Mouse (Mus musculus) forebrain, embryonic 16.5 days (tissue): ENCODE measurements at regions not wholly inside any gene's neighbourhood (a gene's known extent, or its start where the extent isn't known, plus 50 kb on each side); places are given as distances from the start of the nearest gene placed in this dataset.

ENCODE experiments used
- ATAC-seq: fragments of 200-750 bp; cut with Nextera tagmentation; 2 replicates; pipeline ENCODE4 v1.8.0; 2017; ENCODE audit warnings: mild to moderate bottlenecking, moderate library complexity
- H3K27ac ChIP-seq: fragments of 300-500 bp; sonication (generic); 2 replicates; pipeline ENCODE4 v1.5.1; 2014; ENCODE audit warnings: low read length, control low read depth
- H3K27me3 ChIP-seq: fragments of 300-500 bp; sonication (generic); replicated peaks from 2 replicates; pipeline ENCODE4 v1.6.1; 2014; ENCODE audit warnings: low read length; ENCODE audit not compliant: control insufficient read depth, insufficient read depth
- H3K36me3 ChIP-seq: fragments of 300-500 bp; sonication (generic); 2 replicates; pipeline ENCODE4 v1.6.1; 2014; ENCODE audit not compliant: control insufficient read depth, insufficient read depth
- H3K4me1 ChIP-seq: fragments of 300-500 bp; sonication (generic); replicated peaks from 2 replicates; pipeline ENCODE4 v1.6.1; 2014; ENCODE audit warnings: low read length; ENCODE audit not compliant: control insufficient read depth, insufficient read depth
- H3K4me2 ChIP-seq: fragments of 300-500 bp; sonication (generic); 2 replicates; pipeline ENCODE4 v1.6.1; 2014; ENCODE audit warnings: mild to moderate bottlenecking, low read length, control low read depth
- H3K4me3 ChIP-seq: fragments of 300-500 bp; sonication (generic); replicated peaks from 2 replicates; pipeline ENCODE4 v1.5.1; 2014; ENCODE audit warnings: mild to moderate bottlenecking, low read length, control low read depth
- H3K9ac ChIP-seq: fragments of 300-500 bp; sonication (generic); replicated peaks from 2 replicates; pipeline ENCODE4 v1.6.1; 2014; ENCODE audit warnings: low read depth, low read length, control low read depth
- H3K9me3 ChIP-seq: fragments of 300-500 bp; sonication (generic); 2 replicates; pipeline ENCODE4 v1.6.1; 2016; ENCODE audit warnings: low read length; ENCODE audit not compliant: control insufficient read depth
- WGBS: fragments of 180-500 bp; shearing (Covaris S2); extraction: QIAGEN DNeasy Blood & Tissue Kit; methylation state at CpG from one replicate; pipeline ENCODE4 v1.1.7; 2014; 5-methylcytosine and 5-hydroxymethylcytosine counted together

GRCm38 (mm10) chr12:39224073-39224472, 444.9 kb downstream of the Etv1 start:
- Histone ChIP-seq H3K9me3 (no peaks in the 10 kb centered on the region), H3K4me3 (no peak overlapping the region), H3K4me1 (no peaks in the 10 kb centered on the region), H3K27me3 (no peaks in the 10 kb centered on the region), H3K4me2 (no peak overlapping the region), H3K9ac (no peak overlapping the region), H3K36me3 (no peaks in the 10 kb centered on the region), H3K27ac (no peak overlapping the region)
- 55% methylated on average over 4 of the region's 4 CpGs for WGBS
- ATAC-seq, result no peak

GRCm38 (mm10) chr12:39256605-39257004, 477.4 kb downstream of the Etv1 start:
- H3K27me3 ChIP-seq, result no peaks in the 10 kb centered on the region
- H3K36me3 ChIP-seq, result no peaks in the 10 kb centered on the region
- no peaks in the 10 kb centered on the region for H3K4me1 ChIP-seq
- no peak overlapping the region for H3K4me3 ChIP-seq
- WGBS, result 79% methylated on average over 6 of the region's 6 CpGs
- no peaks in the 10 kb centered on the region for H3K9me3 ChIP-seq
- ATAC-seq, result no peak
- H3K4me2 ChIP-seq, result no peak overlapping the region
- no peak overlapping the region for H3K9ac ChIP-seq
- H3K27ac ChIP-seq, result no peak overlapping the region

GRCm38 (mm10) chr12:39257571-39257970, 478.4 kb downstream of the Etv1 start:
- Histone ChIP-seq H3K27ac (no peak overlapping the region), H3K4me3 (no peak overlapping the region), H3K9ac (no peak overlapping the region), H3K9me3 (no peaks in the 10 kb centered on the region), H3K36me3 (no peaks in the 10 kb centered on the region), H3K4me2 (no peak overlapping the region), H3K4me1 (no peaks in the 10 kb centered on the region), H3K27me3 (no peaks in the 10 kb centered on the region)
- no peak for ATAC-seq
- WGBS, result 98% methylated on average over 1 of the region's 1 CpGs

- no peak overlapping the region for H3K4me2 ChIP-seq
- H3K9ac ChIP-seq, result no peak overlapping the region
- no peaks in the 10 kb centered on the region for H3K27me3 ChIP-seq
- no peaks in the 10 kb centered on the region for H3K9me3 ChIP-seq
- 82% methylated on average over 2 of the region's 2 CpGs for WGBS
- no peaks in the 10 kb centered on the region for H3K36me3 ChIP-seq
- H3K27ac ChIP-seq, result no peak overlapping the region
- H3K4me1 ChIP-seq, result no peaks in the 10 kb centered on the region
- H3K4me3 ChIP-seq, result no peak overlapping the region
- no peak for ATAC-seq
Observed at GRCm38 (mm10) chr12:39289676-39290075, 510.5 kb downstream of the Etv1 start.

- Histone ChIP-seq H3K36me3 (no peaks in the 10 kb centered on the region), H3K4me2 (peak overlapping the region; percentile 16; the same call in 1 of the 2 replicates), H3K4me3 (no peak overlapping the region), H3K4me1 (peaks cover 16% of the 10 kb centered on the region), H3K27ac (peak overlapping the region; percentile 61), H3K9ac (no peak overlapping the region), H3K9me3 (no peaks in the 10 kb centered on the region), H3K27me3 (no peaks in the 10 kb centered on the region)
- peak; percentile 93 for ATAC-seq
- 6% methylated on average over 13 of the region's 13 CpGs for WGBS
Observed at GRCm38 (mm10) chr12:39301351-39302212, 522.4 kb downstream of the Etv1 start.

GRCm38 (mm10) chr12:39302213-39302591, 523.0 kb downstream of the Etv1 start:
- peaks cover 16% of the 10 kb centered on the region for H3K4me1 ChIP-seq
- 13% methylated on average over 2 of the region's 2 CpGs for WGBS
- H3K27me3 ChIP-seq, result no peaks in the 10 kb centered on the region
- no peaks in the 10 kb centered on the region for H3K36me3 ChIP-seq
- peak; percentile 34 for ATAC-seq
- H3K4me2 ChIP-seq, result no peak overlapping the region
- no peaks in the 10 kb centered on the region for H3K9me3 ChIP-seq
- H3K4me3 ChIP-seq, result no peak overlapping the region
- no peak overlapping the region for H3K9ac ChIP-seq
- H3K27ac ChIP-seq, result peak overlapping the region; percentile 61

- Histone ChIP-seq H3K27me3 (no peaks in the 10 kb centered on the region), H3K4me2 (no peak overlapping the region), H3K36me3 (no peaks in the 10 kb centered on the region), H3K9me3 (no peaks in the 10 kb centered on the region), H3K4me3 (no peak overlapping the region), H3K4me1 (no peaks in the 10 kb centered on the region; the same call in 1 of the 2 replicates), H3K9ac (no peak overlapping the region), H3K27ac (no peak overlapping the region)
- no peak for ATAC-seq
- 79% methylated on average over 1 of the region's 1 CpGs for WGBS
Observed at GRCm38 (mm10) chr12:39307746-39308145, 528.6 kb downstream of the Etv1 start.

- WGBS, result 45% methylated on average over 3 of the region's 3 CpGs
- Histone ChIP-seq H3K9me3 (no peaks in the 10 kb centered on the region), H3K36me3 (no peaks in the 10 kb centered on the region), H3K27ac (no peak overlapping the region), H3K27me3 (no peaks in the 10 kb centered on the region), H3K4me2 (no peak overlapping the region), H3K9ac (no peak overlapping the region), H3K4me1 (no peaks in the 10 kb centered on the region), H3K4me3 (no peak overlapping the region)
- ATAC-seq, result peak; percentile 67
Observed at GRCm38 (mm10) chr12:39309905-39310304, 530.7 kb downstream of the Etv1 start.

GRCm38 (mm10) chr12:39317229-39317628, 538.0 kb downstream of the Etv1 start:
- H3K9me3 ChIP-seq, result no peaks in the 10 kb centered on the region
- no peaks in the 10 kb centered on the region for H3K27me3 ChIP-seq
- 66% methylated on average over 4 of the region's 4 CpGs for WGBS
- ATAC-seq, result 0 out of 2 replicates have a peak, but pooled peaks have one; percentile 31
- no peaks in the 10 kb centered on the region for H3K4me1 ChIP-seq
- no peak overlapping the region for H3K4me3 ChIP-seq
- H3K36me3 ChIP-seq, result no peaks in the 10 kb centered on the region
- H3K27ac ChIP-seq, result no peak overlapping the region
- H3K4me2 ChIP-seq, result no peak overlapping the region
- no peak overlapping the region for H3K9ac ChIP-seq
